Mouse (Mus musculus) embryonic facial prominence, embryonic 11.5 days (tissue): ENCODE results near the gene Gadl1. TPM values are rescaled to one million over a fixed set of nuclear protein-coding genes. Genes with fewer than 3 reads are reported as not detected.

Experiments
- ATAC-seq: fragments of 200-750 bp; cut with Nextera tagmentation; replicated peaks from 2 replicates; pipeline ENCODE4 v1.8.0; 2017; ENCODE audit warnings: low read depth; ENCODE audit not compliant: insufficient number of reproducible peaks, low FRiP score, low TSS enrichment
- DNase-seq: peaks from one replicate; pipeline ENCODE4 v3.0.0-alpha.2; 2015; ENCODE audit warnings: low spot score
- H3K27ac ChIP-seq: fragments of 300-500 bp; sonication (generic); replicated peaks from 2 replicates; pipeline ENCODE4 v1.5.1; 2014; ENCODE audit warnings: mild to moderate bottlenecking, low read depth, low read length, control low read depth
- H3K27me3 ChIP-seq: fragments of 300-500 bp; sonication (generic); 2 replicates; pipeline ENCODE4 v1.6.1; 2014; ENCODE audit warnings: mild to moderate bottlenecking, low read length, moderate library complexity, mixed read lengths; ENCODE audit not compliant: control insufficient read depth, insufficient read depth
- H3K36me3 ChIP-seq: fragments of 300-500 bp; sonication (generic); replicated peaks from 2 replicates; pipeline ENCODE4 v1.6.1; 2014; ENCODE audit warnings: low read depth, mild to moderate bottlenecking, low read length, moderate library complexity, mixed read lengths; ENCODE audit not compliant: control insufficient read depth, insufficient read depth
- H3K4me1 ChIP-seq: fragments of 300-500 bp; sonication (generic); 2 replicates; pipeline ENCODE4 v1.6.1; 2014; ENCODE audit warnings: low read length, mixed read lengths; ENCODE audit not compliant: control insufficient read depth, insufficient read depth
- H3K4me2 ChIP-seq: fragments of 300-500 bp; sonication (generic); 2 replicates; pipeline ENCODE4 v1.6.1; 2014; ENCODE audit warnings: low read depth, mild to moderate bottlenecking, control low read depth, low read length, moderate library complexity
- H3K4me3 ChIP-seq: fragments of 300-500 bp; sonication (generic); 2 replicates; pipeline ENCODE4 v1.5.1; 2014; ENCODE audit warnings: low read depth, low read length, control low read depth
- H3K9ac ChIP-seq: fragments of 300-500 bp; sonication (generic); replicated peaks from 2 replicates; pipeline ENCODE4 v1.6.1; 2014; ENCODE audit warnings: mild to moderate bottlenecking, control low read depth, low read length
- H3K9me3 ChIP-seq: fragments of 300-500 bp; sonication (generic); replicated peaks from 2 replicates; pipeline ENCODE4 v1.6.1; 2016; ENCODE audit warnings: mild to moderate bottlenecking, low read length, inconsistent platforms, mixed read lengths; ENCODE audit not compliant: control insufficient read depth
- WGBS: fragments of 180-500 bp; shearing (Covaris S2); extraction: QIAGEN DNeasy Blood & Tissue Kit; methylation state at CpG from one replicate; pipeline ENCODE4 v1.1.7; 2014; 5-methylcytosine and 5-hydroxymethylcytosine counted together
- polyA plus RNA-seq: library from polyadenylated mRNA; unstranded; fragments of >200 nt; fragmentation: Nextera tagmentation; extraction: Ambion mirVana; gene quantifications from 2 replicates; pipeline ENCODE4 v1.2.1, GENCODE M21; 2014

Gadl1 gene
- polyA plus RNA-seq, 1 experiment from 2014 or later, result 0.74 TPM

- H3K9me3 ChIP-seq, result no peaks in the 10 kb centered on the region
- H3K4me1 ChIP-seq, result no peaks in the 10 kb centered on the region
- no peaks in the 10 kb centered on the region for H3K27me3 ChIP-seq
- H3K36me3 ChIP-seq, result no peaks in the 10 kb centered on the region
- no peak overlapping the region for H3K27ac ChIP-seq
- no peak for ATAC-seq
- H3K4me3 ChIP-seq, result no peak overlapping the region
- no peak overlapping the region for H3K9ac ChIP-seq
- DNase-seq, result no peak
- 73% methylated on average over 5 of the region's 5 CpGs for WGBS
- H3K4me2 ChIP-seq, result no peak overlapping the region
These were observed 57.5 kb downstream of the Gadl1 start for GRCm38 (mm10) chr9:115966746-115967145.

GRCm38 (mm10) chr9:115967638-115968037 is 58.4 kb downstream of the Gadl1 start:
- Histone ChIP-seq H3K9me3 (no peaks in the 10 kb centered on the region), H3K27me3 (no peaks in the 10 kb centered on the region), H3K4me3 (no peak overlapping the region), H3K36me3 (no peaks in the 10 kb centered on the region), H3K4me1 (no peaks in the 10 kb centered on the region), H3K27ac (no peak overlapping the region), H3K9ac (no peak overlapping the region), H3K4me2 (no peak overlapping the region)
- DNase-seq (no peak), ATAC-seq (no peak)
- WGBS, result 88% methylated on average over 5 of the region's 5 CpGs

GRCm38 (mm10) chr9:115976901-115977300 is 67.6 kb downstream of the Gadl1 start:
- Histone ChIP-seq H3K9me3 (no peaks in the 10 kb centered on the region), H3K27me3 (no peaks in the 10 kb centered on the region), H3K4me2 (no peak overlapping the region), H3K36me3 (no peaks in the 10 kb centered on the region), H3K9ac (no peak overlapping the region), H3K4me1 (no peaks in the 10 kb centered on the region), H3K4me3 (no peak overlapping the region), H3K27ac (no peak overlapping the region)
- DNase-seq (no peak), ATAC-seq (no peak)
- WGBS, result 88% methylated on average over 6 of the region's 6 CpGs

- ATAC-seq (no peak), DNase-seq (no peak)
- Histone ChIP-seq H3K4me2 (no peak overlapping the region), H3K27me3 (no peaks in the 10 kb centered on the region), H3K4me1 (no peaks in the 10 kb centered on the region), H3K4me3 (no peak overlapping the region), H3K9me3 (no peaks in the 10 kb centered on the region), H3K27ac (no peak overlapping the region), H3K9ac (no peak overlapping the region), H3K36me3 (no peaks in the 10 kb centered on the region)
- 86% methylated on average over 15 of the region's 15 CpGs for WGBS
These were observed 68.5 kb downstream of the Gadl1 start for GRCm38 (mm10) chr9:115977598-115978240.

- no peak overlapping the region for H3K27ac ChIP-seq
- no peak for ATAC-seq
- H3K4me2 ChIP-seq, result no peak overlapping the region
- 72% methylated on average over 2 of the region's 2 CpGs for WGBS
- no peak for DNase-seq
- no peaks in the 10 kb centered on the region for H3K36me3 ChIP-seq
- no peaks in the 10 kb centered on the region for H3K9me3 ChIP-seq
- no peak overlapping the region for H3K4me3 ChIP-seq
- no peaks in the 10 kb centered on the region for H3K27me3 ChIP-seq
- H3K9ac ChIP-seq, result no peak overlapping the region
- no peaks in the 10 kb centered on the region for H3K4me1 ChIP-seq
These were observed 69.2 kb downstream of the Gadl1 start for GRCm38 (mm10) chr9:115978478-115978877.

GRCm38 (mm10) chr9:115990661-115991060 is 81.4 kb downstream of the Gadl1 start:
- Histone ChIP-seq H3K4me1 (no peaks in the 10 kb centered on the region; the same call in 1 of the 2 replicates), H3K9me3 (no peaks in the 10 kb centered on the region), H3K9ac (no peak overlapping the region), H3K36me3 (no peaks in the 10 kb centered on the region), H3K27me3 (no peaks in the 10 kb centered on the region), H3K4me3 (no peak overlapping the region), H3K27ac (no peak overlapping the region), H3K4me2 (no peak overlapping the region)
- 91% methylated on average over 7 of the region's 7 CpGs for WGBS
- no peak for DNase-seq
- no peak for ATAC-seq

- H3K9me3 ChIP-seq, result no peaks in the 10 kb centered on the region
- no peaks in the 10 kb centered on the region for H3K27me3 ChIP-seq
- H3K4me1 ChIP-seq, result no peaks in the 10 kb centered on the region; the same call in 1 of the 2 replicates
- H3K4me3 ChIP-seq, result no peak overlapping the region
- H3K27ac ChIP-seq, result no peak overlapping the region
- no peak overlapping the region for H3K4me2 ChIP-seq
- H3K36me3 ChIP-seq, result no peaks in the 10 kb centered on the region
- 84% methylated on average over 2 of the region's 2 CpGs for WGBS
- ATAC-seq (no peak), DNase-seq (no peak)
- H3K9ac ChIP-seq, result no peak overlapping the region
These were observed 85.5 kb downstream of the Gadl1 start for GRCm38 (mm10) chr9:115994772-115995171.

GRCm38 (mm10) chr9:115995856-115996560 is 86.8 kb downstream of the Gadl1 start:
- no peak overlapping the region for H3K9ac ChIP-seq
- H3K4me2 ChIP-seq, result no peak overlapping the region
- ATAC-seq (no peak), DNase-seq (peak; percentile 10)
- H3K27ac ChIP-seq, result no peak overlapping the region
- no peaks in the 10 kb centered on the region; the same call in 1 of the 2 replicates for H3K4me1 ChIP-seq
- no peaks in the 10 kb centered on the region for H3K36me3 ChIP-seq
- H3K9me3 ChIP-seq, result no peaks in the 10 kb centered on the region
- WGBS, result 64% methylated on average over 23 of the region's 23 CpGs
- no peak overlapping the region for H3K4me3 ChIP-seq
- H3K27me3 ChIP-seq, result no peaks in the 10 kb centered on the region
